ENCODE assay signal across 22 mouse cellular contexts in genomic region chr4:102558328-102558727, GRCm38 (mm10).
DNase-seq lines count a peak whose midpoint lies in the region; ATAC-seq and TF ChIP-seq lines count a peak whose summit lies in the region.
"Had no signal": no experiment of that assay in that cellular context is flagged by ENCODE, and none has a peak within 500 bp of the region (broad histone marks: within the 10 kb centered on the region; RNA-seq: fewer than 3 reads in every experiment).

No protein-coding gene starts in this region.

- H3K4me3 ChIP-seq in embryonic facial prominence, embryonic 13.5 days = no peak overlapping the region
- H3K4me3 ChIP-seq in embryonic facial prominence, embryonic 10.5 days = no peak overlapping the region
- no peak overlapping the region for H3K4me3 ChIP-seq in liver, postnatal 0 days (ENCODE audit: low read depth, low read length)
- H3K4me3 ChIP-seq in liver, embryonic 11.5 days (ENCODE audit: low read depth, low read length) = no peak overlapping the region
- H3K4me3 ChIP-seq: liver, embryonic 15.5 days; neural tube, embryonic 12.5 days had no signal

- no peak overlapping the region for H3K9ac ChIP-seq in embryonic facial prominence, embryonic 13.5 days
- no peak overlapping the region for H3K9ac ChIP-seq in liver, postnatal 0 days (replicated peaks)
- H3K9ac ChIP-seq in liver, embryonic 11.5 days (ENCODE audit: low read depth, low read length) = no peak overlapping the region
- H3K9ac ChIP-seq: liver, embryonic 15.5 days; neural tube, embryonic 12.5 days had no signal

- DNase-seq in embryonic facial prominence, embryonic 10.5 days (ENCODE audit: low spot score) = no peak
- no peak for DNase-seq in liver, postnatal 0 days
- DNase-seq in liver, embryonic 11.5 days (ENCODE audit: low spot score) = no peak
- DNase-seq in naive thymus-derived CD4-positive, alpha-beta T cell, adult 2 months (ENCODE audit: low read depth) = peak; percentile 60
- no peak for DNase-seq in ovary, adult 18-20 months (ENCODE audit: low spot score)
- DNase-seq: adrenal gland, postnatal 25 days; cerebellum, adult 11-12 months; cerebellum, adult 9-11 months; gastrocnemius, postnatal 36 days; kidney, adult 8-10 months; kidney, postnatal 4 days; liver; right cerebral cortex, postnatal 4 days had no signal

- no peaks in the 10 kb centered on the region for H3K27me3 ChIP-seq in embryonic facial prominence, embryonic 13.5 days
- H3K27me3 ChIP-seq in embryonic facial prominence, embryonic 10.5 days (replicated peaks; ENCODE audit: low read depth, poor library complexity, severe bottlenecking) = no peaks in the 10 kb centered on the region; the same call in 1 of the 2 replicates
- no peaks in the 10 kb centered on the region for H3K27me3 ChIP-seq in liver, postnatal 0 days (ENCODE audit: insufficient read depth, low read length)
- no peaks in the 10 kb centered on the region for H3K27me3 ChIP-seq in liver, embryonic 11.5 days (replicated peaks; ENCODE audit: control insufficient read depth, insufficient read depth, low read length)
- H3K27me3 ChIP-seq: liver, embryonic 15.5 days; neural tube, embryonic 12.5 days had no signal

- ATAC-seq in embryonic facial prominence, embryonic 13.5 days (ENCODE audit: insufficient number of reproducible peaks, insufficient read depth, low FRiP score, low TSS enrichment, low read depth) = no peak
- no peak for ATAC-seq in liver, postnatal 0 days
- no peak for ATAC-seq in liver, embryonic 11.5 days (replicated peaks; ENCODE audit: low FRiP score)
- ATAC-seq in CD4-positive, CD25-positive, alpha-beta regulatory T cell, adult 4 months = peak; percentile 61
- ATAC-seq: forebrain, embryonic 14.5 days; hindbrain, embryonic 16.5 days; intestine, embryonic 16.5 days; midbrain, embryonic 16.5 days had no signal

- H3K4me2 ChIP-seq in embryonic facial prominence, embryonic 13.5 days = no peak overlapping the region
- H3K4me2 ChIP-seq in liver, postnatal 0 days (ENCODE audit: low read depth, low read length) = peak overlapping the region; percentile 29; the same call in 1 of the 2 replicates
- no peak overlapping the region for H3K4me2 ChIP-seq in liver, embryonic 11.5 days
- H3K4me2 ChIP-seq: liver, embryonic 15.5 days; neural tube, embryonic 12.5 days had no signal

- no peaks in the 10 kb centered on the region for H3K4me1 ChIP-seq in embryonic facial prominence, embryonic 13.5 days
- no peaks in the 10 kb centered on the region for H3K4me1 ChIP-seq in embryonic facial prominence, embryonic 10.5 days
- H3K4me1 ChIP-seq in liver, postnatal 0 days (ENCODE audit: insufficient read depth) = peaks cover 8% of the 10 kb centered on the region
- H3K4me1 ChIP-seq in liver, embryonic 11.5 days (replicated peaks; ENCODE audit: control insufficient read depth, insufficient read depth, low read length) = no peaks in the 10 kb centered on the region
- H3K4me1 ChIP-seq: neural tube, embryonic 12.5 days had no signal

- no peak for TF ChIP-seq EP300 in liver, postnatal 0 days (IDR thresholded peaks at IDR 0.05; ENCODE audit: low read depth)

- 42% methylated on average over 3 of the region's 3 CpGs for WGBS in embryonic facial prominence, embryonic 13.5 days
- 60% methylated on average over 3 of the region's 3 CpGs for WGBS in embryonic facial prominence, embryonic 10.5 days
- 33% methylated on average over 3 of the region's 3 CpGs for WGBS in liver, postnatal 0 days (ENCODE audit: insufficient replicate concordance)
- WGBS in liver, embryonic 11.5 days = 35% methylated on average over 3 of the region's 3 CpGs

- no peaks in the 10 kb centered on the region for H3K36me3 ChIP-seq in embryonic facial prominence, embryonic 13.5 days
- no peaks in the 10 kb centered on the region for H3K36me3 ChIP-seq in embryonic facial prominence, embryonic 10.5 days (replicated peaks)
- no peaks in the 10 kb centered on the region for H3K36me3 ChIP-seq in liver, postnatal 0 days (replicated peaks; ENCODE audit: insufficient read depth, low read length)
- no peaks in the 10 kb centered on the region for H3K36me3 ChIP-seq in liver, embryonic 11.5 days (ENCODE audit: control insufficient read depth, insufficient read depth, low read length)
- H3K36me3 ChIP-seq: liver, embryonic 15.5 days; neural tube, embryonic 12.5 days had no signal

- H3K27ac ChIP-seq in embryonic facial prominence, embryonic 13.5 days = 0 out of 2 replicates have a peak overlapping the region, but pooled peaks have one; percentile 33
- no peak overlapping the region for H3K27ac ChIP-seq in embryonic facial prominence, embryonic 10.5 days (replicated peaks)
- no peak overlapping the region for H3K27ac ChIP-seq in liver, postnatal 0 days (ENCODE audit: low read depth)
- no peak overlapping the region for H3K27ac ChIP-seq in liver, embryonic 11.5 days (ENCODE audit: low read depth, low read length)
- H3K27ac ChIP-seq: kidney, postnatal 0 days; liver, embryonic 15.5 days; neural tube, embryonic 12.5 days had no signal

- no peaks in the 10 kb centered on the region for H3K9me3 ChIP-seq in embryonic facial prominence, embryonic 13.5 days
- H3K9me3 ChIP-seq in embryonic facial prominence, embryonic 10.5 days = no peaks in the 10 kb centered on the region
- no peaks in the 10 kb centered on the region for H3K9me3 ChIP-seq in liver, postnatal 0 days (ENCODE audit: low read length)
- no peaks in the 10 kb centered on the region for H3K9me3 ChIP-seq in liver, embryonic 11.5 days (ENCODE audit: control insufficient read depth, low read length)
- H3K9me3 ChIP-seq: liver, embryonic 15.5 days; neural tube, embryonic 12.5 days had no signal

- no peak for TF ChIP-seq CTCF in liver, postnatal 0 days (IDR thresholded peaks at IDR 0.05; ENCODE audit: low read depth)
